22 mouse cellular contexts compared by ENCODE assay signal in the genomic region with DNA sequence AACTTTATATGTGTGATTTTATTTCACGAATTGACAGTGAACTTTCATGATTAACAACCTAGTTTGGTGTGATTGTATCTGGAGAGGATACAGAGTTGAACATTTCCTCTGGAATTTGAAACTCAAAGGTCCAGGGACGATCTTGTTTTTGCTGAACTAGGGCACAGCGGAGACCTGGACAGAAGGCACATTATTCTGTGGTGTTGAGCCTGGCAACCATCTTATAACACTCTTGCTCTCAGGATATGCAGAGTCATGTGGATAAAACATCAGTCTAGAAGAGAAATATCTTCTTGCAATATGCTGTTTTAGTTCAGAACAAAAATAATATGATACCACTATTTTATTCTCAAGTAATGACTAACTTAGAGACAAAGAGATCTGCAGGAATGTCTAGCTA.
DNase-seq lines count a peak whose midpoint lies in the region; ATAC-seq and TF ChIP-seq lines count a peak whose summit lies in the region.
"Had no signal": no experiment of that assay in that cellular context is flagged by ENCODE, and none has a peak within 500 bp of the region (broad histone marks: within the 10 kb centered on the region; RNA-seq: fewer than 3 reads in every experiment).

No protein-coding gene starts in this region.

- no peak overlapping the region for H3K27ac ChIP-seq in forebrain, embryonic 13.5 days
- H3K27ac ChIP-seq in forebrain, embryonic 10.5 days: no peak overlapping the region
- peak overlapping the region; percentile 82 for H3K27ac ChIP-seq in left cerebral cortex, adult 2 months
- peak overlapping the region; percentile 57; the same call in 1 of the 2 replicates for H3K27ac ChIP-seq in forebrain, postnatal 0 days (ENCODE audit: low read depth, low read length)
- H3K27ac ChIP-seq: gastrocnemius, adult 2 months; heart, embryonic 15.5 days; hindbrain, embryonic 15.5 days; intestine, embryonic 15.5 days; kidney, embryonic 15.5 days; limb, embryonic 10.5 days; liver, embryonic 15.5 days; lung, embryonic 15.5 days; neural tube, embryonic 12.5 days had no signal

- H3K4me1 ChIP-seq in forebrain, embryonic 13.5 days: peaks cover 12% of the 10 kb centered on the region; the same call in 1 of the 2 replicates
- peaks cover 8% of the 10 kb centered on the region; the same call in 1 of the 2 replicates for H3K4me1 ChIP-seq in forebrain, embryonic 10.5 days
- peaks cover 4% of the 10 kb centered on the region for H3K4me1 ChIP-seq in forebrain, postnatal 0 days (ENCODE audit: insufficient read depth)
- H3K4me1 ChIP-seq: heart, embryonic 15.5 days; intestine, embryonic 15.5 days; kidney, embryonic 15.5 days; limb, embryonic 10.5 days; liver, embryonic 15.5 days; lung, embryonic 15.5 days; megakaryocyte, embryonic 14.5 days; neural tube, embryonic 12.5 days had no signal

- H3K4me3 ChIP-seq in forebrain, embryonic 13.5 days: no peak overlapping the region
- H3K4me3 ChIP-seq in forebrain, embryonic 10.5 days: no peak overlapping the region
- H3K4me3 ChIP-seq in left cerebral cortex, adult 2 months: no peak overlapping the region
- H3K4me3 ChIP-seq in forebrain, postnatal 0 days (ENCODE audit: low read depth, low read length): no peak overlapping the region
- H3K4me3 ChIP-seq: gastrocnemius, adult 2 months; heart, embryonic 15.5 days; hindbrain, embryonic 15.5 days; intestine, embryonic 15.5 days; kidney, embryonic 15.5 days; limb, embryonic 10.5 days; liver, embryonic 15.5 days; lung, embryonic 15.5 days; megakaryocyte, embryonic 14.5 days; neural tube, embryonic 12.5 days had no signal

- intact Hi-C loops in left cerebral cortex, adult 2 months (cut with DNase I): loop anchor here (5.0 to 10.0 kb wide), 2 partner anchors 179 to 1277 kb away; no protein-coding TSS in a partner anchor

- no peaks in the 10 kb centered on the region for H3K9me3 ChIP-seq in forebrain, embryonic 13.5 days (replicated peaks)
- H3K9me3 ChIP-seq in forebrain, embryonic 10.5 days: no peaks in the 10 kb centered on the region
- no peaks in the 10 kb centered on the region for H3K9me3 ChIP-seq in forebrain, postnatal 0 days (ENCODE audit: low read length)
- H3K9me3 ChIP-seq: heart, embryonic 15.5 days; hindbrain, embryonic 15.5 days; intestine, embryonic 15.5 days; kidney, embryonic 15.5 days; limb, embryonic 10.5 days; liver, embryonic 15.5 days; lung, embryonic 15.5 days; neural tube, embryonic 12.5 days had no signal

- no peak for TF ChIP-seq CTCF in left cerebral cortex, adult 2 months (IDR thresholded peaks at IDR 0.05)
- TF ChIP-seq CTCF in forebrain, postnatal 0 days (IDR thresholded peaks at IDR 0.05; ENCODE audit: low read depth): no peak

- 77% methylated on average over 3 of the region's 3 CpGs for WGBS in forebrain, embryonic 13.5 days
- 78% methylated on average over 3 of the region's 3 CpGs for WGBS in forebrain, embryonic 10.5 days
- WGBS in forebrain, postnatal 0 days: 49% methylated on average over 3 of the region's 3 CpGs

- no peak overlapping the region for H3K4me2 ChIP-seq in forebrain, embryonic 13.5 days
- no peak overlapping the region for H3K4me2 ChIP-seq in forebrain, postnatal 0 days (ENCODE audit: low read depth)
- H3K4me2 ChIP-seq: heart, embryonic 15.5 days; hindbrain, embryonic 15.5 days; intestine, embryonic 15.5 days; kidney, embryonic 15.5 days; liver, embryonic 15.5 days; lung, embryonic 15.5 days; neural tube, embryonic 12.5 days had no signal

- no peaks in the 10 kb centered on the region for H3K36me3 ChIP-seq in forebrain, embryonic 13.5 days (ENCODE audit: poor library complexity, severe bottlenecking)
- H3K36me3 ChIP-seq in forebrain, embryonic 10.5 days (replicated peaks): no peaks in the 10 kb centered on the region
- no peaks in the 10 kb centered on the region for H3K36me3 ChIP-seq in forebrain, postnatal 0 days (ENCODE audit: insufficient read depth)
- H3K36me3 ChIP-seq: heart, embryonic 15.5 days; hindbrain, embryonic 15.5 days; intestine, embryonic 15.5 days; kidney, embryonic 15.5 days; limb, embryonic 10.5 days; liver, embryonic 15.5 days; lung, embryonic 15.5 days; neural tube, embryonic 12.5 days had no signal

- H3K27me3 ChIP-seq in forebrain, embryonic 13.5 days: no peaks in the 10 kb centered on the region
- no peaks in the 10 kb centered on the region for H3K27me3 ChIP-seq in forebrain, embryonic 10.5 days (ENCODE audit: poor library complexity, severe bottlenecking)
- H3K27me3 ChIP-seq in forebrain, postnatal 0 days (ENCODE audit: insufficient read depth, low read length): no peaks in the 10 kb centered on the region
- H3K27me3 ChIP-seq: heart, embryonic 15.5 days; hindbrain, embryonic 15.5 days; intestine, embryonic 15.5 days; kidney, embryonic 15.5 days; liver, embryonic 15.5 days; lung, embryonic 15.5 days; megakaryocyte, embryonic 14.5 days; neural tube, embryonic 12.5 days had no signal

- no peak overlapping the region for H3K9ac ChIP-seq in forebrain, embryonic 13.5 days
- no peak overlapping the region for H3K9ac ChIP-seq in forebrain, postnatal 0 days
- H3K9ac ChIP-seq: heart, embryonic 15.5 days; hindbrain, embryonic 15.5 days; intestine, embryonic 15.5 days; kidney, embryonic 15.5 days; liver, embryonic 15.5 days; lung, embryonic 15.5 days; neural tube, embryonic 12.5 days had no signal

- DNase-seq in forebrain, embryonic 10.5 days (ENCODE audit: extremely low spot score, low spot score): no peak
- DNase-seq in left cerebral cortex, adult 2 months (ENCODE audit: extremely low spot score in 1 of 2, low spot score in 2 of 2): no peak
- no peak for DNase-seq in left cerebral cortex, adult 9 months (ENCODE audit: low spot score in 2 of 2)
- peak; percentile 71 for DNase-seq in brain, adult 2 months (ENCODE audit: low read depth, low spot score)
- DNase-seq in forebrain, postnatal 0 days: no peak
- no peak for DNase-seq in yolk sac, embryonic 10.5 days (ENCODE audit: low spot score)
- DNase-seq: gastrocnemius, adult 2 months; kidney, postnatal 4 days; liver; right cerebral cortex, postnatal 4 days; thymus, postnatal 14 days had no signal

- peak; percentile 41; the same call in 1 of the 2 replicates for ATAC-seq in forebrain, embryonic 13.5 days
- peak; percentile 46; the same call in 1 of the 2 replicates for ATAC-seq in forebrain, postnatal 0 days
- no peak for ATAC-seq in monocyte, adult 5-6 weeks (replicated peaks; ENCODE audit: insufficient number of reproducible peaks, low FRiP score, low TSS enrichment, poor library complexity, severe bottlenecking)

Comparison
In these comparisons a context has a peak if more than half of its experiments do, and no peak if none do; other contexts are left out.
1. H3K27ac ChIP-seq: peak in left cerebral cortex, adult 2 months (single experiment) and forebrain, postnatal 0 days (single experiment); none in forebrain, embryonic 13.5 days (single experiment) and forebrain, embryonic 10.5 days (single experiment).